Mouse (Mus musculus): ENCODE results near the gene Cox19.

GRCm38 (mm10) chr5:139364260-139364910 is 13.2 kb upstream of the Cox19 start:
- peak; percentile 94 for TF ChIP-seq CTCF (IDR thresholded peaks at IDR 0.05; ENCODE audit: borderline replicate concordance, insufficient read depth, low read length)
- no peak for TF ChIP-seq POLR2A (IDR thresholded peaks at IDR 0.05; ENCODE audit: low read depth, low read length)
